Mouse (Mus musculus) cerebellum, postnatal 36 days (tissue): ENCODE measurements around the gene Thap8.

Experiments
- DNase-seq, 2 experiments: peaks; one replicate each; pipeline ENCODE4 v3.0.0; 2021 to 2022; ENCODE audit warnings: mixed read lengths in 2 of 2

The Thap8 gene

GRCm38 (mm10) chr7:30318142-30318541 lies 38.2 kb downstream of the Thap8 start:
- no peak for DNase-seq

GRCm38 (mm10) chr7:30320946-30321345 lies 41.1 kb downstream of the Thap8 start:
- no peak for DNase-seq

- peak; percentile 70 to 75 for DNase-seq
Measured at GRCm38 (mm10) chr7:30321539-30322284, 41.8 kb downstream of the Thap8 start, which contains the start of gene E130208F15Rik. E130208F15Rik (plus strand) TSS chr7:30321740.

- DNase-seq: peak; percentile 97 to 98
Measured at GRCm38 (mm10) chr7:30322285-30322667, 42.4 kb downstream of the Thap8 start.

- no peak for DNase-seq
Measured at GRCm38 (mm10) chr7:30322865-30323264, 43.0 kb downstream of the Thap8 start.

GRCm38 (mm10) chr7:30323795-30324194 lies 43.9 kb downstream of the Thap8 start, which contains the start of gene Sdhaf1:
Sdhaf1 (minus strand) TSS chr7:30323895.
- no peak for DNase-seq

GRCm38 (mm10) chr7:30324300-30324944 lies 44.5 kb downstream of the Thap8 start:
- DNase-seq: no peak

- peak; percentile 47 to 64 for DNase-seq
Measured at GRCm38 (mm10) chr7:30325364-30325763, 45.5 kb downstream of the Thap8 start.

GRCm38 (mm10) chr7:30326427-30326826 lies 46.5 kb downstream of the Thap8 start:
- DNase-seq: no peak

- peak; percentile 98 for DNase-seq
Measured at GRCm38 (mm10) chr7:30327140-30327539, 47.2 kb downstream of the Thap8 start.

- no peak for DNase-seq
Measured at GRCm38 (mm10) chr7:30328379-30328778, 48.5 kb downstream of the Thap8 start.

GRCm38 (mm10) chr7:30331887-30332286 lies 52.0 kb downstream of the Thap8 start:
- DNase-seq: peak; percentile 90 to 95

GRCm38 (mm10) chr7:30332622-30333259 lies 52.8 kb downstream of the Thap8 start:
- DNase-seq: no peak

GRCm38 (mm10) chr7:30333436-30333835 lies 53.5 kb downstream of the Thap8 start:
- DNase-seq: peak; percentile 83 to 87

GRCm38 (mm10) chr7:30334563-30334962 lies 54.7 kb downstream of the Thap8 start:
- peak in 1 of 2 experiments; percentile 44 for DNase-seq

- no peak for DNase-seq
Measured at GRCm38 (mm10) chr7:30335688-30336087, 55.8 kb downstream of the Thap8 start.

- DNase-seq: peak; percentile 92 to 96
Measured at GRCm38 (mm10) chr7:30336384-30336783, 56.5 kb downstream of the Thap8 start.

- peak; percentile 72 to 74 for DNase-seq
Measured at GRCm38 (mm10) chr7:30339432-30340109, 59.7 kb downstream of the Thap8 start.
